Mouse (Mus musculus) liver, postnatal 0 days (tissue): ENCODE measurements around the gene Fbln1.

Source experiments
- CTCF ChIP-seq: sonication (generic); IDR thresholded peaks from 2 replicates; pipeline ENCODE4 v1.5.1; 2016; ENCODE audit warnings: antibody characterized with exemption, low read depth
- EP300 ChIP-seq: IDR thresholded peaks from 2 replicates; pipeline ENCODE4 v1.6.1; 2016; ENCODE audit warnings: antibody characterized with exemption, low read depth, mild to moderate bottlenecking

GRCm38 (mm10) chr15:85315378-85316025, 109.8 kb downstream of the Fbln1 start:
- TF ChIP-seq CTCF (peak; percentile 90), EP300 (no peak)
